Mouse (Mus musculus) ZHBTc4 (cell line): ENCODE data around the gene Zfp366.
"Not testable (repeated sequence)": the region's sequence is repeated elsewhere in the genome, so short reads cannot be mapped to it uniquely, and the experiment has no call there.

Source experiments
- DNase-seq: peaks from one replicate; pipeline ENCODE4 v3.0.0-alpha.2; 2011; ENCODE audit warnings: low read depth, low spot score

The Zfp366 gene

GRCm38 (mm10) chr13:99184155-99184886 lies at the start of gene Zfp366:
Gene Zfp366, plus strand, starts transcription at chr13:99184823.
- no peak for DNase-seq

DNA sequence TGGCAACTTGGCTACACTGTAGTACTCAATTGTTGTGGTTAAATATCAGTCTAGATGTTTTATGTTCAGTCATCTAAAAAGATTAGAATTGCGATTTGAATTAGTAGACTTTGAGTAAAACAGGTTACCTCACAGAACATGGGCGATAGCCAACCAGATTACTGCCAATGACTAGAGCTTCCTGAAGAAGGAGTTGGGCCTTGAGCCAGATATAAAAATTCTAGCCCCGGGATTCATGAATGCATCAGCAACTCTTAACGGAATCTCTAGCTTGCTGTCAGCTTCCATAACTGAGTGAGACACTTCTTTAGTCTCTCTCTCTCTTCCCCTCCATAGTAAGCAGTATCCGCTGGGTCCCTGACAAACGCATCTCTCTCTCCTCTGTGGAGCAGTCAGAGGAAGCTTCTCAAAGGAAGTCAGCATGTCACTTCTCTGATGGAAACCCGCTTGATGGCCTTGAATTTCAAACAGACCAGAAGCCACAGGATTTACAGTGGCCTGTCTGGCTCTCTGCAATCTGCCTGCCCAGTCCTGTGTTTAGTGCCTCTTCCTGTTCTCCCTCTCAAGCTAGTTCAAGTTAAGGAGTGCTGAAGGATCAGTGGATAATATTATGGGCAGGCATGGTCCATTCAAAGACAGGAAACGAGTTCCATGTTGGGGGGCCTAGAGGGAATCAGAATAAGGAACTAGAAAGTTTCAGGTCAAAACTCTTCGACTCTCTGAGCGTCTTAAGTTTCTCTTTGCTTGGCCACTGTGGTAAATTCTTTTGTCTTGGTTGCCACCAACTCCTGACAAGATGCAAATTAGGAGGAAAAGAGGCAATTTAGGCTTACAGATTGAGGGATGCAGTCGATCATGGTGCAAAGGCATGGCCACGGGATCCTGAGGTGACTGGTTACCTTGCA lies 46.0 kb upstream of the Zfp366 start:
- DNase-seq: no peak

DNA sequence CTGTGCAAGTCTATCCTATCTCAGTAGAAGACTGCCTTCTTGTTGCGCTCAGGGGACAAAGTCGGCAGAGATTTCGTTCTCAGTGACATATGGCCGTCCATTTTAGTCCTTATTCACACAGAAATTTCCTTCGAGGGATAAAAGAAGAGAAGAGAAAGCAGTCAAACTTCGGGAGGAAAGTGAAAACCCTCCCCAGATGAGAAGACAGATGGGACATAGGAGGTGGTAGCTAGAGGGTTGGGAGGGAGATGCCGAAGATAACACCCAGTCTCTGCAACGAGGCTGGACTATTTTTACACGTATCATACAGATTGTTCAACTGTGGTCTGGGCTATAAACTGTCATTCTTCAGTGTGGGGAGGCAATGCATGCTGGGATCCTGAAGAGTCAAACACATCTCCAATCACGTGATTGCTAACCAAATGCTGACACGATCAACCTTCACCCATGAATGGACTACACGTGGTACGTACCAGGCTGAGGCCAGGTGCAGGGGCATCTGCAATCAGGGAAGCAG lies 38.2 kb upstream of the Zfp366 start:
- DNase-seq: no peak

DNA sequence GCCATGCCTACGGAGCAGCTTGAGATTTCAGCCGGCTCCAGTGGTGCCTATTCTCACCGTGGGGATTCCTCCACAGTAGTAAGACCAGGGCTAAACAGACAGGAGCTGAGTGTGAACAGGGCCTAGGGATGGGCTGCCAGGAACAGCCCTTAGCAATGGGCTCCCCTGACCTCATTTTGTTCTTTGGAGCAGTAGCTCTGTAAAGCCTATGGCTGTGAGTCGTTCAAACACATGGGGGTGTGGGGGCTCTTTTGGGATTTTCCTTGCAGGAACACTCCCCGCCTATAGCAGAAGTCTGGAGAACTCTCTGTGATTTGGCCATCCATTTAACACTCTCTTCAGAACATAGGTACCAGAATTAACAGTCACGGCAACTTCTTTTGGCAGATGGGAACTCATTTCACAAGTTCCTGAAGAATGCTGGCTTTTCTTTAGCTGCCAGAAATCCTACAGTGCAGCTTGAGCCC lies 36.9 kb upstream of the Zfp366 start:
- DNase-seq: no peak

DNA sequence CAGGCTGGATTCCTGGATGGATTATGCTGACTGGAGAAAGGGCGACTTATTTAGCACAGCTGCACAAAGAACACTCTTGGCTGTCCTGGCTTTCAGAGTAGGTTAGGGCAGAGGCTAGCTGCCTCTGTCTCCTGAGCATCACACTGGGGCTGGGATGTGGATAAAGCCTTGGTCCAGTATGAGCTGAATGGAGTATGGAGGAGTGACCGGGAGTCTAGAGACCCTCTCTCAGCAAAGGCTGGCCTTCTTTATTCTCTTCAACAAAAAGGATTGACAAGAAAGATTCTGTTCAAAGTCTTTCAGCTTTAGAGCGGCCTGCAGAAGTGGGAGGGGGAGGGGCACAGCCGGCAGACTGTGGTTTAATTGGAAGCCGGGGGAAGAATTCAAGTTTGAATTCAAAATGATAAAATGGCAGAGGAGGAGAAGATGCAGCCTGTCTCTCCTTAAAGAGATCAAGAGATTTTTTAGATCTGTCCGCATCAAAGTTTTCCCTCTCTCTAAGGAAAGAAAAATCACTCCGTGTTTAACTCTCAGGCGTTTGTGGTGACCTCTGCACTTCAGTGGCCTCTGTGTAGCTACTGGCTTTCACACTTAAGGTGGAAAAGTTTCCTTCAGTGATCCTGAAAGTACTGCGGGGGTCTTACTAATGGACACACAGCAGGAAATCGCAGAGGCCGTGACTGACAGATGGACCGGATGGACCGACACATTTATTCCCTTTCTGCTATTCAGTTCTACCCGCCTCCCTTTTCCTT lies 34.9 kb upstream of the Zfp366 start:
- no peak for DNase-seq

GRCm38 (mm10) chr13:99150626-99151025 lies 34.0 kb upstream of the Zfp366 start:
- DNase-seq: no peak

GRCm38 (mm10) chr13:99151121-99151520 lies 33.5 kb upstream of the Zfp366 start:
- no peak for DNase-seq

GRCm38 (mm10) chr13:99152305-99152930 lies 32.2 kb upstream of the Zfp366 start:
- peak; percentile 76 for DNase-seq

GRCm38 (mm10) chr13:99157709-99158108 lies 26.9 kb upstream of the Zfp366 start:
- DNase-seq: no peak

GRCm38 (mm10) chr13:99158773-99159172 lies 25.9 kb upstream of the Zfp366 start:
- DNase-seq: no peak

DNA sequence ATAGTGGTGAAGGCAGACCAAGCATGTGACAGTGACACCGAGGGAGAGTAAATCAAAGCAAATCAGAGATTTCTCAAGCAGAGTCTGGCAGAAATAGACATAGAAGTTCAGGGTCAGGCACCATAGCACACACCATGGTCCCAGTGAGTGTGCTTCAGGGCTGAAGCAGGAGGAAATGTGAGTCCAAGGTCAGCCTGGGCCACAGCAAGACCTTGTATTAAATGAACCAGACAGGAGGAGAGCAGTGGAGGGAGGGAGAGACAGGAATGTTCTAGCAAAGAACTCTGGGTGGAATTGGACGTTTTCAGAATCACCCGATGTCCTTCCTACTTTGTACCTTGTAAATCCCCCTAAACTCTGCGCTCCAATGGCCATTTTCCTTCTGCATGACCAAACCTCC lies 21.6 kb upstream of the Zfp366 start:
- DNase-seq: no peak

- DNase-seq: peak; percentile 21
Measured at GRCm38 (mm10) chr13:99163521-99164359, 20.9 kb upstream of the Zfp366 start.

DNA sequence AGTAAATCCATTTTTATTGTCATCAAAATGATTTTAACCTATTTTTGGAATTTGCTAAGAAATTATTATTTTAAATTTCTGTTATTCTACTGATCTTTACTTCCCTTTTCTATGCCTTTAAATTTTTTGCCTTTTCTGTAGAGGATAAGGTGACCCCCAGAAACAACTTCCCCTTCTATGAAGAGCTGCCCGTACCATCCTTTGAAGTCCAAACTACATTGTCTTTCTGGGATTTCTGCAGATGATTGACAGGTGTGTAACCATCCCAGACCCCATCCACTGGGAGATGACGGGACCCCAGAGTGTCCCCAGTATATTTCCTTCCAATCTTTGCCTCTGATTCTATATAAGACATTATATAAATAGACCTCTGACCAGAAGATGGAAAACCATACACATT lies 20.3 kb upstream of the Zfp366 start:
- no peak for DNase-seq

GRCm38 (mm10) chr13:99169401-99169800 lies 15.2 kb upstream of the Zfp366 start:
- no peak for DNase-seq

GRCm38 (mm10) chr13:99170337-99170736 lies 14.3 kb upstream of the Zfp366 start:
- peak; percentile 46 for DNase-seq

- no peak for DNase-seq
Measured at GRCm38 (mm10) chr13:99173849-99174248, 10.8 kb upstream of the Zfp366 start.

DNA sequence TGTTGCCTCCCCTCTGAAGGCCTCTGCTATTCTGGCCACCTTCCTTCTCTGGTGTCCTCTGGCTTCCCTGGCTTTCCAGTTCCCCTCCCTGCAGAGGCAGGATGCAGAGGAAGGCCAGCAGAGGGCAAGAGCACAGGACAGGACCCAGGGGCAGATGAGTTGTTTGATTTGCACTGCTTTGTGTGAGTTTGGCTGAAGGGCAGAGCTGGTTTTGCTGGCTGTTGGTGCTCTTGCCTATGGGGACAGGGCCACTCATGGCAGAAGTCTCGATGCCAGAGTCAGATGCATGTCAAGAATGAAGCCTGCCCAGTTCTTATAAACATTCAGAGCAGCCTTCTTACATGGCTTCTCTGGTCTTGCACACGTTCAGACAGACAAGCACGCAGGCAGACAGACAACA lies 1.8 kb upstream of the Zfp366 start:
- not testable (repeated sequence) for DNase-seq

DNA sequence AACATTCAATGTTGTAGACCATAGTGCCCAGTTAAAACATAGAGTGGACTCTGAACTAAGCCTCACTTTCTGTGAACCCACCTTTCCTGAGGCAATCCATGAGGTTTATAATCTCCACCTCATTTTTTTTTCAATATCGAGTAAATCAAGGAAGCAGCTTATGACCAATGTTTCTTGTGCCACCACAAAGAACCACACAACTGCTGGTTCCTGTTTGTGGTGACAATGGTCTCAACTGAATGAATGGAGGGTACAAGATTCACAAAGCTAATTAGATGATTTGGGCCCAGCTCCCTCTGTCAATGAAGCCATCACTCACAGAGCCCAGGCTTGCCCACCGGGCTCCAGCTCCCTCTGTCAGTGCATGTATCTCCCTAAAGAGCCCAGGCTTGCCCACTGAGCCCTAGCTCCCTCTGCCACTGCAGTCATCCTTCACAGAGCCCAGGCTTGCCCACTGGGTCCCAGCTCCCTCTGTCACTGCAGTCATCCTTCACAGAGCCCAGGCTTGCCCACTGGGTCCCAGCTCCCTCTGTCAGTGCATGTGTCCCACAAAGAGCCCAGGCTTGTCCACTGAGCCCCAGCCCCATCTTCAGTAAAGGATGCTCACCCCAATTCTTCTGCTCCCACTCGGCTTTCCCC lies 1.2 kb upstream of the Zfp366 start:
- DNase-seq: no peak

GRCm38 (mm10) chr13:99185573-99185972 lies 950 bp downstream of the Zfp366 start:
- DNase-seq: no peak
